Mouse (Mus musculus) heart, adult 18-20 months (tissue): ENCODE measurements at regions not wholly inside any gene's neighbourhood (a gene's known extent, or its start where the extent isn't known, plus 50 kb on each side); places are given as distances from the start of the nearest gene placed in this dataset.
"Not testable (repeated sequence)": the region's sequence is repeated elsewhere in the genome, so short reads cannot be mapped to it uniquely, and the experiment has no call there.

ENCODE experiments used
- DNase-seq, 2 experiments: peaks; one replicate each; pipeline ENCODE4 v3.0.0; 2021 to 2022; ENCODE audit warnings: mixed read lengths in 1 of 2

GRCm38 (mm10) chr14:58323164-58323563, 252.8 kb downstream of the Fgf9 start:
- DNase-seq, result no peak

DNA sequence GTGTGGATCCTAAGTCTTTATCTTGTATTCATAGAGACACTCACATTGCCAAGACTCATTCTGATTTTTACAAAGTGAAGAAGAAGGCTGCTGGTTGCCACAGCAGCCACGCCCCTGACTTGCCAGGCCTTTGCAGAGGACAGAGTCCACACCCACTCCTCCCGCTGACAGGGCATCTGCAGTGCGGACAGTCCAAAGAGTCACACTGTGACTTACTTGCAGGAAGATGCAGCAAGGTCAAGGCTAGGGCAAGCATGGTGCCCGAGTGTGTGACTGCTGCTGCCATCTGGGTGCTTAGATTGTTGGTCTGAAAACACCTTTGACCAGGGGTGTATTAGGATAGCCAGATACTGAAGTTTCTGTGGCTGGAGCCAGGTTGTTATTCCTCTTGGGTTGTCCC, 252.1 kb downstream of the Fgf9 start:
- peak in 1 of 2 experiments; percentile 20 for DNase-seq

- DNase-seq, result no peak
Observed at GRCm38 (mm10) chr14:58321875-58322274, 251.5 kb downstream of the Fgf9 start.

DNA sequence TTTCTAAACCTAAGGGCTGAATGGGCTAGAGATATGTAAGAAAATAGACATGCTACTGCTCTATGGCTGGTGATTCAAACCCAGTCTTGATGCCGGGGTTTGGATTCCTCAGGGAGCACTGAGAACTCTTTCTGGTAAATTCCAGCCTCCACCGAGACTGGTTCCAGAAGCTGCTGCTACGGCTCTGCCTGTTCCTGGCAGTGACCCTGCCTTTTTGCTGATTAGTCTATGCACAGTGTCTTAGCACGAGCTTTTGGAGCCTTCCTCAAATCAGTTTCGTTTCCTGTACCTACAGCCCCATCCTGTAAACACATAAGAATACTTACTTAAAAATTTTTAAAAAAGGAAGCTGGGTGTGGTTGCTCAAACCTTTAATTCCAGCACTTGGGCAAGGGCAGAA, 250.9 kb downstream of the Fgf9 start:
- DNase-seq, result peak; percentile 25 to 67

DNA sequence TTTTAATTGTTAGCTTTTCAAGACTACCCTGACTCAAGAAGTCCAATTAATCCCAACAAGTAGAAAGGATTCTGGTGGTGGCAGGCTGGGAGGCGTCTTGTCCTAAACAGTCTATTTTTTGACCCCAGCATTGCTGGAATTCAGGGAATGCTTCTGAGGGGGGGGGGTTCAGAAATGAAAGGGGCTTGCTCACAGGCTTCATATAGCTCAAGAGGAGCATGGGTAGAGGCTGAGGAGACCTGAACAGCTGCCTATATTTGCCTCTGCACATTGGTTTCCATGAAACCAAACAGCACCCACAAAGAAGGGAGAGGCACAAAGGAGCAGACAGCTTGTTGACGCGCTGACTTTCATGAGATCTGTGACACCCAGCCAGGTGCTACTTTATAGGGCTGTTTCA, 247.3 kb downstream of the Fgf9 start:
- DNase-seq, result no peak

DNA sequence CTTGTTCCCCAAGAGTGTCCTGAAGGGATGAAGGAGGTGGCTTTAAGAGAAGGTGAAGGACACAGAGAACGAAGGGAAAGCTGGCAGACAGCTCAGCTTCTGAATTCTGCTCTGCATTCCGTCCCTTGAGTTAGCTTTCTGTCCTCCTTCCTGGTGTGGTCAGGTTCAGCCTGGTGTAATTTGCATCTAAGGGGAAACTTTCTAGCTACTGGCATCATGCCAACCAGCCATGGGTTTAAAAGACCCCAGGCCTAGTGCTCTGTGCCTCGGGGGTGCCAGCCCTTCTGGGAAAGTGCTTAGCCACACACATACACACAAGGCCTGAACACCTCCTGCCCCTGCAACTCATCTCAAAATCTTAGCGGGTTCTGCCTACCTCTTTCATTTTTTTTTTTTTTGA, 246.9 kb downstream of the Fgf9 start:
- DNase-seq, result no peak

- DNase-seq, result peak in 1 of 2 experiments; percentile 22
Observed at GRCm38 (mm10) chr14:58307695-58308094, 237.3 kb downstream of the Fgf9 start.

DNA sequence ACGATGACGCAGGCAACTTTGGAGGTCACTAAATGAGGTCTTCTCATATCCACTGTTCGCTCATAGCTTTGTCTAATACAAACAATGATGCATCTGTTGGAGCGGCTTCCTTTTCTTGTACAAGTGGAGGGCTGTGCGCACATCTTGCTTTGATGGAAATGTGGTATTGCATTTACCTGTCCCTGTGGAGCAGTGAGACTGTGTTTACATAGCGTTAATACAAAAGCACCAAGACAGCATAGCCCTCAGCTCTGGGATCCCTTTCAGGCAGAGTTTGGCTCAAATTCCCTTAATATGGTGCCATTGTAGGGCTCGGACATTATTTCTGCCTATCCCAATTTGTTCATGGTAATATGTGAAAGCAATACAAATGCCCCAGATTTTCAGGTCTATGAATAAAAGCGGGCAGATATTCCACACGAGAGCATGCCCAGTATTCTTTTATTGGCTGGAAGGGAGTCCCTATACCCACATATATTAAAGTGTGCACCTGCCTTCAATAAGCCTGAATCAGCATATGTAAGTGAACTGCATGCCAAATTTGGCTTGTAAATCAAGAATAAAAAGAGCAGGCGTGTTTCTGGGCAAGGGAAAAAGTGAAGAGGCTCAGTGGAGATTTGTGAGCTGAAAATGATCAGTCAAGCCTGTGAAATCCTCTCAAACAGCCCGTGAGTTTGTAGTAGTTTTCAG, 236.6 kb downstream of the Fgf9 start:
- DNase-seq, result no peak

GRCm38 (mm10) chr14:58300411-58300887, 230.1 kb downstream of the Fgf9 start:
- DNase-seq, result peak in 1 of 2 experiments; percentile 29

DNA sequence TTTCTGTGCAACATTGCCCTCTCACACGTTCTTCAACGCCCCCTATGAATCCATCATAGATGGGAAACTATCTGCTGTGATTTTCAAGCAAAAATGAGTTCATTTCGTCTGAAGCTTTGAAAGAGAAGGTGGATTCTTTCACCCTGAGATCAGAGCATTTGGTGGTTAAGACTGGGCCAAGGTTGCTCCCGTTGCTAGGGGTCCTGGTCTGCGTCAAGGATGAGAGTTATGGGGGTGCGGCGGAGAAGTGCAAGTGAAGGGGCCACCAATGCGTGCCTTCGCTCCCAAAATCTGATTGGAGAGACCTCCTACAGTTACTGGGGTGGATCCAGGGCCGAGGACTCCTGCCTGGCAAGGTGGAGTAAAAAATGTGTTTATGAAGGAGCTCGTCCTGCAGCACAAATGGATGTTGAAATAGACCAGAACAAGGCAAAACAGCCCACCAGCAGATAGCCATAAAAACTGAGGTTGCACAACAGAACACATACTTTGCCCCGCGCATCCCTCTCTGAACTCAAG, 215.7 kb downstream of the Fgf9 start:
- DNase-seq, result peak in 1 of 2 experiments; percentile 7

- DNase-seq, result peak; percentile 18 to 27
Observed at GRCm38 (mm10) chr14:58282708-58283290, 212.5 kb downstream of the Fgf9 start.

GRCm38 (mm10) chr14:58282264-58282663, 211.9 kb downstream of the Fgf9 start:
- DNase-seq, result no peak

- not testable (repeated sequence) for DNase-seq
Observed at GRCm38 (mm10) chr14:58274440-58274839, 204.1 kb downstream of the Fgf9 start.

DNA sequence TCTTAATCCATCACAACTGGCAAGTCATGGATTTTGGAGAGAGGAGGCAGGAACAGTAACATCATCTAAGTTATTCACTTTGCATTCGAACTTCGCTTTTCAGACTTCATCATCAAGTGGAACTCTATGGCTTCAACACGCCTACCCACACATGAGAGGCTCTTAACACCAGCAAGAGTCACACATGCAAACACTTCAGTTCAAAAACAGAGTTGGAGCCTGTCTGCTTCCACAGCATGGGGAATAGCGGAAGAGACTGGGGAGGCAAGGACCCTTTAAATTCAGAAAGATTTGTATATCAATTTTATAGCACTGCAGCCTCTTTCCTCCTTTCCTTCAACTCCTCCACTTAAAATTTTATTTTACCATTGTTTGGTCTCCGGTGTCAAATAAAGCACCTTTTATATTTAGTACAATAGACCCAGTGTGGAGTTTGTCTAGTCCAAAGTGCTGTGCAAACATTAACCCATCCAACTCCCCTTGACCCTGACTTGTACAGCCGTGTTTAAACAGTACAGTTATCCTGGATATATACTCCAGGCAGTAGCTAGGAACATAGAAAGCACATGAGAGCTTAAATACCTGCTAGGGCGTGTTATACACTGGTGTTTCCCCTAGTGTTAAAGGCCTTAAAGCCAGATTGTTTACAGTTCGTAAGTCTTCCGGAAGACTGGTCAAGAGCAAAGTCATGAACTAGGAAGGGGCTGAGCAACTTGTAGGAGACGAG, 203.5 kb downstream of the Fgf9 start:
- no peak for DNase-seq

- no peak for DNase-seq
Observed at GRCm38 (mm10) chr14:58265373-58265772, 195.0 kb downstream of the Fgf9 start.

DNA sequence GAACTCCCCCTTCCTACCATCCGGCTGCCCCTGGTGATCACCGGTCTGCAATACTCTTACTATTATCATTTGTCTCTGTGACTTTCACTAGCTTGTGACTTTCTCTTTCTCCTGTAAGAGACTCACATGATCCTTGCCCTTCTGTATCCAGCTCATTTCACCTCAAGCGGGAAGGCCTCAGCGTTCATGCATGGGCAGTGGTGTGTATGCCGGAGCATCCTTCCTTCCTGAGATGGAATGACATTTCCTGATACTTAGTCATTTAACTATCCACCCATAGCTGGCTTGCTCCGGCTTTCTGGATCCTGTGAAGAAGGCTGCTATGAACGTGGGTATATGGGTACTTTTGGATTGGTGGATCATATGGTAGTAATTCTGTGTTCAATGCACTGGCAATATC, 194.1 kb downstream of the Fgf9 start:
- DNase-seq, result no peak

DNA sequence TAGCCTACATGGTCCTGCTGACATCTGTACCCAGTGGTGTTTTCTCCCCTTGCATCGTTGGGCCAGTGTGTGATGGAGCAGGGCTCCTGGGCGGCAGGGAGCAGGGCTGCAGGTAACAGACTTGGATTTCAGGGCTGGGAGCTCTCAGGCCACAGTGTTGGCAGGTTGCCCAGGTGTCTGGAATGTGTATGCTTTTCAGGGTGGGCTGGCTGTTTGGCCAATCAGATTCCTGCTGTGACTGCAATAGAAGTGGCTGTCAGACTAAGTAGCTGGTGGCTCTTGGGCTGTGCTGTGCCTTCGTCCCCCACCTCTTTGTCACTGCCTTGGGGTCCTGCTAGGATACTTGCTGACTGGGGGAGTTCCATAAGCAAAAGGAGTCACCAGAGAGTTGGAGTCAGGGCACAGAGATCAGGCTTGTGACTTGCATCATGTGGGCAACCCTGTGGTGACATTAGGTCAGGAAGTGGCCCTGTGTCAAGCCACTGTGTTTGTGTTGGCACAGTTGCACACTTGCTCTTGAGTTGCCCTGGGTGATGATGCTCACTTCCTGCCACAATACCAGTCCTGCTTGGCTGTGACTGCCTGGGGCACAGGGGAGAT, 183.1 kb downstream of the Fgf9 start:
- peak; percentile 20 to 42 for DNase-seq

- DNase-seq, result no peak
Observed at GRCm38 (mm10) chr14:58225869-58226268, 155.5 kb downstream of the Fgf9 start.

DNA sequence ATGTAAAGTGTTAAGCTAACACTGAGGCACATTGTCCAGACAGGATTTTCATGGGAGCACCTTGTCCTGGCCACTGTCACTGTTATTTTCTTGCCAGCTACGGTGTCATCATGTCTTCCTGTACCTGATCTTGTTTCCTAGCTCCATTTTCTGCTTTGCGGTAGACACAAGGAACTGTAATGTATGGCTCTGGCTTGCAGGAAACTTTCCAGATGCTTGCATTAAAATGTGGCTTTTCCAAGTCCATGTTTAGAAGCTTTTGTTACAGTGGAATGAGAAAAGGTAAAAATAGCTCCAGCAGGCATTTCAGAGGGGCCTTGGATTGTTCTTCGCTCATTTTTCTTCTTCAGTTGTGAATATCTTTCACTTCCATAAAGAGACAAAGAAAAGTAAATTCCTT, 154.1 kb downstream of the Fgf9 start:
- DNase-seq, result no peak

GRCm38 (mm10) chr14:58208401-58208800, 138.1 kb downstream of the Fgf9 start:
- DNase-seq, result no peak

DNA sequence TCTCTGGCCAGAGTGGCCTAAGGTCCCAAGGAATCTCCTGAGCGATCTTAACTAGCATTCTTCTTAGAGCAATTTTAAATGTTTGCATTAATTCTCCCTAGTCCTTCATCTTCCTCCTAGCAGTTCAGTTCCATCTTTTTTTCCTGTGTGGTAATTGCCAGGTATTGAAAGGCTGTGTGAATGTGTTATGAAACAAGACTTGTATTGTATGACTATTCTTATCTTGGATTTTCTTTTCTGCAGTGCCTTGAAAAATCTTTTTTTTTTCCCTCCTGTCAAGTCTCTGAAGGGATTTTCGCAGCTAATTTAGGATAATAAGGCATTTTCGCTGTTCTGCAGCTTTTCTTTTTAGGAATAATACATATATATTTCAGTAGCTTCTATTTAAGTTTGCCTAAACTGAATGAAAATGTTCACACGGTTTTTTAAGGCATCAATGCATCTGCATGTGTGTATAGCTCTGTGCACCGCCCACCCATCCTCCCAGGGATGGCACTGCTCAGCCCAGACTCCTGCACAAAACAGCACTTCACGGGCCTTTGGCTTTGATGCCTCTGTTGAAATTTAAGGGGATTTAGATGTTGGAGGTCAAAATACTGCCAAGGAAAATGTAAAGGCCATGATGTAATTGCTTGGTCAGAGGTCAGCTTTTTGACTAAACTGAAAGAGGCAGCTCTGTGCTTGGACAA, 132.4 kb downstream of the Fgf9 start:
- no peak for DNase-seq

DNA sequence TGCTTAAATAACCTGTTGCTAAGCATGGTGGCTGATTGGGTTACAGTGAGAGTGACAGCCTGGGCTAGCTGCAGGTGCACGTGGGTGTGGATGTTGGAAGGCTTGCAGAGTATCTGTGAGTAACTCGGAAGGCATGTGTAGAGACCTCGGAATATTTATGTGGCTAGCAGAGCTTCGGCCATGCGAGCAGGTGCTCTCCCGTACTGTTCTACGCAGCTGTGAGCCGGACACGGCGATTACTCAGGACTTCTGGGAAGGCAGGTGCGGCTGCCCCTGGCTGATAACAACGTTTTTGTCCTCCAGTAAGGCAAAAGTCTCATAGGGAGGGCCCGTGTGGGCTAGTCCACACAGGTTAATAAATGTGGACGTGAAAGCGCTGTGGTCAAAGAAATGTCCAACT, 119.6 kb downstream of the Fgf9 start:
- peak in 1 of 2 experiments; percentile 0 for DNase-seq
